In the genomic region with DNA sequence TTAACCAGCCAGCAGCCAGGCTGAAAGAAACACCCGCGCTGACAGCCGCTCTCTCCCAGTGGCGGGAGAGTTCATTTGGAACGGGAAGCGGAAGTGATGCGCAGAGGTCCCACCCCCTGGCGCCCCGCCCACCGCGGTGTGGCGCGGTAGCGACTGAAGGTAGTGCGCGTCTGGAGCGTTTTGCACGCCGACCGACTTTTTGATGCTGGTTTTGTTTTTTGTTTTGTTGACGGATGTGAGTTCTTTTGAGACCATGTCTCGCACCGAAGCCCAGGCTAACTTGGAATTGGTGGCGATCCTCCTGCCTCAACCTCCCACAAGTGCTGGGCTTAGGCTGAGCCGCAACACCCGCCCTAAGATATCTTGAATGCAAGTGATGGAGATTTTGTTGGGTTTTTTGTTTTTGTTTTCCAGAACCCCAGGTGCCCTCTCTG, we compare ENCODE assay signal across 8 mouse cellular contexts. TPM values are rescaled to one million over a fixed set of nuclear protein-coding genes. Genes with fewer than 3 reads are reported as not detected.
DNase-seq lines count a peak whose midpoint lies in the region; ATAC-seq lines count a peak whose summit lies in the region.

TSS of gene Prim2 (minus strand) at position 88 of the 434 bp plus-strand sequence.

- ATAC-seq in inflammation-experienced regulatory T-cells, adult 6 months, result peak; percentile 89
- peak; percentile 86 for ATAC-seq in megakaryocyte-erythroid progenitor cell, adult 5-6 weeks (replicated peaks; ENCODE audit: low FRiP score, low TSS enrichment, poor library complexity, severe bottlenecking)

- DNase-seq in adrenal gland, adult 18-20 months (ENCODE audit: low spot score in 2 of 2), result peak; percentile 85 to 88
- peak; percentile 93 for DNase-seq in embryo, embryonic 10 days (ENCODE audit: low spot score)
- peak; percentile 89 for DNase-seq in gastrocnemius, postnatal 14 days
- DNase-seq in left cerebral cortex, postnatal 14 days (ENCODE audit: low spot score in 2 of 2), result peak; percentile 85 to 91
- DNase-seq in right cerebral cortex, postnatal 14 days, result peak; percentile 91
- DNase-seq in urinary bladder, postnatal 36 days (ENCODE audit: low spot score in 2 of 2), result peak; percentile 84 to 87

- intact Hi-C loops in gastrocnemius, postnatal 14 days (cut with DNase I; ENCODE audit: low total_unique reads), result loop anchor here (5.0 to 10.0 kb wide), 2 partner anchors 68 to 295 kb away; no protein-coding TSS in a partner anchor
- intact Hi-C loops in left cerebral cortex, postnatal 14 days (cut with DNase I), result loop anchor here (1.0 to 5.0 kb wide), 2 partner anchors 53 to 70 kb away; no protein-coding TSS in a partner anchor

RNA-seq across cellular contexts. Expression of gene Prim2, which starts in this region (rescaled TPM):
- 1 to 10 TPM; 3.7 to 4.9 TPM for total RNA-seq in adrenal gland, adult 18-20 months (2021)
- total RNA-seq in gastrocnemius, postnatal 14 days (2021), result 1 to 10 TPM; 1.8 to 2.7 TPM
- 10 to 100 TPM; 19.3 to 43.6 (median 26.0) TPM for polyA plus RNA-seq in inflammation-experienced regulatory T-cells, adult 6 months (2017; shearing (Covaris generic))
- total RNA-seq in left cerebral cortex, postnatal 14 days (2021), result 1 to 10 TPM; 5.6 to 6.0 TPM
- 88.7 and 102 TPM in 2 replicates for total RNA-seq in megakaryocyte-erythroid progenitor cell, adult 5-6 weeks (2014; fragmentation: Nextera tagmentation)
- 94.2 and 137 TPM in 2 replicates for total RNA-seq in megakaryocyte-erythroid progenitor cell, adult 5-6 weeks (2017)

Comparison
In these comparisons a context has a peak if more than half of its experiments do, and no peak if none do; other contexts are left out.
1. Peak in every context shown above with its lines: DNase-seq and ATAC-seq.
2. RNA of gene Prim2 (total RNA-seq): 88.7 to 137 TPM in megakaryocyte-erythroid progenitor cell, adult 5-6 weeks; 5.6 to 6.0 TPM in left cerebral cortex, postnatal 14 days, 3.7 to 4.9 TPM in adrenal gland, adult 18-20 months and 1.8 to 2.7 TPM in gastrocnemius, postnatal 14 days; every median in the first group is over 10 times any median in the second.